Mouse (Mus musculus): ENCODE measurements around the gene Cdk9.

Cdk9 gene

DNA sequence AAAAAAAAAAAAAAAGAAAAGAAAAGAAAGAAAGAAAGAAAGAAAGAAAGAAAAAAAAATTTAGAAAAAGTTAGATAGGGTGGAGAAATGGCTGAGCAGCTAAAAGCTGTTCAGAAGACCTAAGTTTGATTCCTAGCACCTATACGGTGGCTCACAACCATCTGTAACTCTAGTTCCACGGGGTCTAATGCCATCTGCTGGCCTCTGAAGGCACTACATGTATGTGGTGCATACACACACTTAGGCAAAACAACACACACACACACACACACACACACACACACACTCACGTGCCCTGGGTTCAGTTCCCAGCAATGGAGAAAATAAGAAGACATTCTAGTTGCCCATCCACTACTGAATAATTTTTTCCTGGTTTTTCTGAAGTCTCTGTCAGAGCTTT is 36.1 kb downstream of the Cdk9 start:
- DNase-seq (ENCODE audit: low spot score) = no peak

DNA sequence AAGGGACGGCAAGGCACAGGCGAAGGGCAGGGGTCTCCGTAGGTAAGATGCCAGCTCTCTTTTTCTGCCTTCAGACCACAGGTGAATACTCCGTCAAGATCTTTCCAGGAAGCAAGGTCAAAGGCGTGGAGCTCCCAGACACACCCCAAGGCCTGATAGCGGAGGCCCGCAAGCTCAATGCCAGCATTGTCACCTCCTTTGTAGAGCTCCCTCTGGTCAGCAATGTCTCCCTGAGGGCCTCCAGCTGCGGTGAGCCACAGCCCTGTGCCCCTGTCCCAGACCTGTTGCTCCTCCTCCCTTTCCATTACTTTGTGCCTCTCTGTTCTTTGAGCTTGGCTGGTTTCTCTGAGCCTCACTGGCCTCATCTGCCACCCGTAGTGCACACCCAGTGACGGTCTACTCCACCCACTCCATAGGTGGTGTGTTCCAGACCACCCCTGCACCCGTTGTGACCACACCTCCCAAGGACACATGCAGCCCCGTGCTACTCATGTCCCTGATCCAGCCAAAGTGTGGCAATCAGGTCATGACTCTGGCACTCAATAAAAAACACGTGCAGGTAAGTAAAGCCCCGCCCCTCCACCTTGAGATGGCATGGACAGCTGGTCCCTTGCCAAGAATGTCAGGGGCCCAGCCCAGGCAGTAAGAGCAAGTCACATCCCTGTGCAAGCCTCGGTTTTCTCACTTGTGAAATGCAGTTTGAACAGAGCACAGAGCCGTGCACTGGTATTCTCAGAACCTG is 39.5 kb downstream of the Cdk9 start:
- DNase-seq (ENCODE audit: low spot score) = no peak

- no peak for DNase-seq (ENCODE audit: low spot score)
Observed at GRCm38 (mm10) chr2:32671907-32672595, 40.8 kb downstream of the Cdk9 start.

- no peak for DNase-seq (ENCODE audit: low spot score)
Observed at GRCm38 (mm10) chr2:32671147-32671546, 41.7 kb downstream of the Cdk9 start.

DNA sequence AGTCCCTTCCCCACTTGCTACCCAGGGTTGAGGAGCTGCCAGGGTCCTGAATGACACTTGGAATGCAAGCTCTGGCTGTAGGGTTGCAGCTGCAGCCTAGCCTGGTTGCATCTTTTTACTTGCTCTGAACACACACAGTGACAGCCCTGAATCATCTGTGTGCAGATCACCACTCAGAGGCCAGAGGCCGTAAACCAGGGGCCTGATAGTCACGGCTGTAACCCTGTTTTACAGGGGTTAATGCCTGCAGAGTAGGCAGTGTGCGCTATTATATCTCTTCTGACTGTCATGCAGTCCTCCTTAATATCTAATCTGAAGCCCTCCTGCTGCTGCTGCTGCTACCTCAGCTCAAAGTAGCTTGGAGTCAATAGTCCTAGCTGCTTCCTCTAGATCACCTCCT is 43.0 kb downstream of the Cdk9 start:
- DNase-seq (ENCODE audit: low spot score) = no peak

DNA sequence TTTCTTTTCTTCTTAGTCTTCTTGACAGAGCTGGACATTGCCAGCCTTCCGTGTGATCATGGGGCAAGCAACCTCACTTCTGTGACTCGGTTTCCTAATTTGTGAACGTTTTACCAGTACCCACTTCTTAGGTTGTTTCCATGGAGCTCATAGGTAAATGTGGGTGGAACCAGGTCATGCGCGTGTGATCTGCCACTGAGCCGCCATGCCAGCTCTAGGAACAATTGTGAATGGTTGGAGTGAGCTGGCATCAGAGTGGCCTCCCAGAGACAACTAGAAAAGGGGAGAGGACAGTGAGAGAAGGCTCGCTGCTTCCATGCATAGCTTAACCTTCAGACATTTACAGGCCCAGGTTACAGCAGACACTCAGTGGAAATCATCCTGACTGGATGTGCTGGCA is 44.7 kb downstream of the Cdk9 start:
- no peak for DNase-seq (ENCODE audit: low spot score)

DNA sequence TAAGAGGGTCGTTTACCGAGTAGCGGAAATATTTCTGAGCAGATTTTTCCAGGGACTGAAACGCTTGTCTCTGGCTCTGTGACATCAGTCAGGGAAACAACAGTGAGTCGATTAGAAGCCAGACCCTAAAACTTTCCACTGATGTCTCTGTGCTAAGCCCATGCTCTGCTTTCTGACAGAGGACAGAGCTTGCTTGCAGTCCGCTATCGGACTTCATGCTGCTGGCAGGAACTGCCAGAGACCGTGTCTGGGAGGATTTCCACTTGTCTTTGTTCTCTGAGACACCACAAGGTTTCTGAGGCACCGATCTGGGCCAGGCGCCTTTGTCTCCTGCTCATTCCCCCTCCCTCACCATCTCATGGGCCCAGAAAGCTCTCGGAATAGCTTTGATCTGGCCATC is 45.1 kb downstream of the Cdk9 start:
- no peak for DNase-seq (ENCODE audit: low spot score)

DNA sequence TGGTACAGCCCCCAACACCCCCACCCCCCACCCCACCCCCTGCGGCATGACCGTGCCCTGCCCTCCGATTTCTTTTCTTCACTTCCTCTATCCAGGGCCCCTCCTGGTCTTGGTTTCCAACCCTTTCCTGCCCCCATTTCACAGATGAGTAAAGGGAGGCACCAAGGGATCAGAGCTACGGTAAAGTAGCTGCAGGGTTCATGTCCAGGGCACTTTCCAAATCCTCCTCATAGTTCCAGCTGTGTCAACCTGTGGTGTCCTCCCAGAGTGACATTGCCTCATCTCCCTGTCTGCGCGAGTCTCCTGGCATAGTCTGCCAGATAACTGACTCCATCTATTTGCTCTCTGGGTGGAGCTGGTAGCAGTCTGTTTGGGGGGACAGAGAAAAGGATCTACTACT is 47.0 kb downstream of the Cdk9 start:
- DNase-seq (ENCODE audit: low spot score) = no peak

GRCm38 (mm10) chr2:32665345-32665744 is 47.5 kb downstream of the Cdk9 start:
- no peak for DNase-seq (ENCODE audit: low spot score)

DNA sequence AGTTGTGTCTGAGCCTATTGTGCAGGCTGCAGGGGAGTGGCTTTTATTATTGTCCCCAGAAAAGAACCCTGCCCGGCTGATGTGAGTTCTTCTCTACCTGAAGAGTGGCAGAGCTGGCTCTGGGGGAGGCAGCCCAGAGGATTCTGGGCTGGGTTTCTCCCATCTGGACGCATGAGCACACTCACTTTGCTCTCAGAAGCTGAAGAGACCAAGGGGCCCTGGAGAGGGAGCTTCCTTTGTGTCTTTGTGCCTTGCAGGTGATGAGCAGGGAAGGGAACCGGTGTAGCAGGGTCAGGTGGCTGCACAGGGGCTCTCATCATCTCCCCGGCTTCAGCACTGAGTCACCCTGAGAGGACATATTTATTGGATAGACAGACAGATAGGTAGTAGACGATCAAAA is 50.6 kb downstream of the Cdk9 start:
- no peak for DNase-seq (ENCODE audit: low spot score)

DNA sequence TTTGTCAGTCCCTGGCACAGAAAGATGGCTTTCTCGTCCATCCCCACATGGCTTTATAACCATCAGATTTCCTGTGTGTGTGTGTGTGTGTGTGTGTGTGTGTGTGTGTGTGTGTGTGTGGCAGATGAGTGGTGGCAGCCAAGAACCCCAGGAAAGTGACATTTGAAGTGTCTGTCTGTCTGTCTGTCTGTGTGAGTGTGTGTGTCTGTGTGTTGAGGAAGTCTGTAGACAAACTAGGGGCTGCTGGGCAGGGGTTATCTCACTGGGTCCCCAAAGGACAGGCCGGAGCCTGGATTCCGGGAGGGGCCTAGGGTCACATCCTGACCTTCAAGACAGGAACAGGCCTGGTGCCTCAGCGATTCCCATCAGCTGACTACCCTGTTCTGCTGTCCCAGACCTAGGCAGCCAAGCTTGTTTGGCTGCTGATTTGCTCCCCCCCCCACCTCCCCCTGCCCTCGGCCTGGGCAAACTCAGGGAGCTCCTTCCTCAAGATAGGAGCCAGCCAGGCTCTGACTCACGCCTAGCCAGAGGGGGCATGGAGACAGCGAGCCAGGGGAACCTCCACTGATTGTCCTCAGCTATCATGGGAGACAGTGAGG is 51.3 kb downstream of the Cdk9 start:
- DNase-seq (ENCODE audit: low spot score) = peak; percentile 43

- DNase-seq (ENCODE audit: low spot score) = no peak
Observed at GRCm38 (mm10) chr2:32658873-32659272, 54.0 kb downstream of the Cdk9 start.

DNA sequence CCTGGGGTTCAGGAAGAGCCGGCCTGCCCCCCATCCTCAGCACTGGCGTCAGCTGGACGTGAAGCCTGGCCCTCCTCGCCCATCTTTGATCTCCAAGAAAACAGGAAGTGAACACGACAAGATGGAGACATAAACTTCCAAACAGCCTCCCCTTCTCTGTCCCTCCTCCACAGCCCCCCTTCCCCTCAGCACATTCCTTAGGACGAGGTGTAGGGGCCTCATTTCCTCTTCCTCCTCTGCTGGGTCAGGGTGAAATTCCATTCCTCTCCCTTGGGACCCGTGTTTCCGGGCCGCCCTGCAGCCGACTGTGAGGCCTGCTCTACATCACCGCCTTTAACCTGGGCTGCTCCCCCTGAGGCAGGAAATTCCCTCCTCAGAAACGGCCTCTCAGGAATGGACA is 57.0 kb downstream of the Cdk9 start:
- peak; percentile 71 for DNase-seq (ENCODE audit: low spot score)
